ENCODE assay signal across 8 mouse cellular contexts in genomic region chr12:24831964-24832427, GRCm38 (mm10). TPM values are rescaled to one million over a fixed set of nuclear protein-coding genes. Genes with fewer than 3 reads are reported as not detected.
DNase-seq lines count a peak whose midpoint lies in the region; ATAC-seq and TF ChIP-seq lines count a peak whose summit lies in the region.

No protein-coding gene starts in this region.

- no peaks in the 10 kb centered on the region for H3K9me3 ChIP-seq in hindbrain, embryonic 13.5 days

- no peak for DNase-seq in left cerebral cortex, adult 2 months (ENCODE audit: extremely low spot score in 1 of 2, low spot score in 2 of 2)
- DNase-seq in left cerebral cortex, postnatal 36 days (ENCODE audit: low spot score in 2 of 2): no peak
- peak; percentile 24 for DNase-seq in MN1 (ENCODE audit: low spot score)
- DNase-seq in gastrocnemius, postnatal 25 days: no peak
- no peak for DNase-seq in kidney, adult 9 months

- peaks cover 7% of the 10 kb centered on the region for H3K4me1 ChIP-seq in cortical plate, adult 2 months (ENCODE audit: control insufficient read depth, insufficient read depth, low read length)
- H3K4me1 ChIP-seq in hindbrain, embryonic 13.5 days (replicated peaks): peaks cover 50% of the 10 kb centered on the region

- TF ChIP-seq CTCF in left cerebral cortex, adult 2 months (IDR thresholded peaks at IDR 0.05): no peak
- TF ChIP-seq CTCF in cortical plate, adult 2 months (IDR thresholded peaks at IDR 0.05; ENCODE audit: extremely low read depth, insufficient read depth, low read length): no peak

- under 1% methylated on average over 22 of the region's 32 CpGs for WGBS in hindbrain, embryonic 13.5 days

- intact Hi-C loops in left cerebral cortex, adult 2 months (cut with DNase I): loop anchor here (2.0 to 5.0 kb wide), 4 partner anchors 41 to 117 kb away; no protein-coding TSS in a partner anchor
- intact Hi-C loops in left cerebral cortex, postnatal 36 days (cut with DNase I): loop anchor here (5.0 kb wide), 3 partner anchors 40 to 120 kb away; no protein-coding TSS in a partner anchor

- peak overlapping the region; percentile 93 for H3K27ac ChIP-seq in left cerebral cortex, adult 2 months
- no peak overlapping the region for H3K27ac ChIP-seq in cortical plate, adult 2 months (ENCODE audit: insufficient read depth, low read length)
- peak overlapping the region; percentile 98 for H3K27ac ChIP-seq in hindbrain, embryonic 13.5 days

- H3K4me2 ChIP-seq in hindbrain, embryonic 13.5 days: peak overlapping the region; percentile 82

- H3K27me3 ChIP-seq in hindbrain, embryonic 13.5 days: no peaks in the 10 kb centered on the region

- TF ChIP-seq POLR2A in cortical plate, adult 2 months (IDR thresholded peaks at IDR 0.05; ENCODE audit: extremely low read depth, insufficient read depth, low read length): no peak

- peak overlapping the region; percentile 93 for H3K9ac ChIP-seq in hindbrain, embryonic 13.5 days

- no peaks in the 10 kb centered on the region for H3K36me3 ChIP-seq in hindbrain, embryonic 13.5 days

- peak overlapping the region; percentile 96 for H3K4me3 ChIP-seq in left cerebral cortex, adult 2 months
- peak overlapping the region; percentile 85 for H3K4me3 ChIP-seq in cortical plate, adult 2 months (ENCODE audit: insufficient read depth, low read length)
- peak overlapping the region; percentile 93 for H3K4me3 ChIP-seq in hindbrain, embryonic 13.5 days

- ATAC-seq in hindbrain, embryonic 13.5 days (ENCODE audit: low FRiP score): no peak
- peak; percentile 23 for ATAC-seq in megakaryocyte-erythroid progenitor cell, adult 5-6 weeks (replicated peaks; ENCODE audit: low FRiP score, low TSS enrichment, poor library complexity, severe bottlenecking)

RNA-seq across cellular contexts. Expression of gene Mboat2, which starts 1.3 kb away (rescaled TPM):
- total RNA-seq in left cerebral cortex, adult 2 months (2021): 10 to 100 TPM; 78.7 to 85.3 TPM
- total RNA-seq in left cerebral cortex, postnatal 36 days (2021): 10 to 100 TPM; 83.5 to 88.8 TPM
- 27.9 and 28.8 TPM in 2 replicates for polyA plus RNA-seq in cortical plate, adult 2 months (2012; rRNA removed)
- 78.1 and 82.0 TPM in 2 replicates for polyA plus RNA-seq in hindbrain, embryonic 13.5 days (2015; fragmentation: Nextera tagmentation; extraction: Ambion mirVana)
- total RNA-seq in megakaryocyte-erythroid progenitor cell, adult 5-6 weeks (2014; fragmentation: Nextera tagmentation): 16.7 and 19.5 TPM in 2 replicates
- total RNA-seq in megakaryocyte-erythroid progenitor cell, adult 5-6 weeks (2017): 21.3 and 38.1 TPM in 2 replicates
- 1 to 10 TPM; 1.9 to 3.7 TPM for total RNA-seq in gastrocnemius, postnatal 25 days (2021)
